Mouse (Mus musculus) lung, postnatal 0 days (tissue): ENCODE data around the gene Grid2.

Experiments
- CTCF ChIP-seq: IDR thresholded peaks from 2 replicates; pipeline ENCODE4 v1.5.1; 2016; ENCODE audit warnings: antibody characterized with exemption, mild to moderate bottlenecking
- EP300 ChIP-seq: IDR thresholded peaks from 2 replicates; pipeline ENCODE4 v1.6.1; 2016; ENCODE audit warnings: antibody characterized with exemption, mild to moderate bottlenecking, control low read depth

DNA sequence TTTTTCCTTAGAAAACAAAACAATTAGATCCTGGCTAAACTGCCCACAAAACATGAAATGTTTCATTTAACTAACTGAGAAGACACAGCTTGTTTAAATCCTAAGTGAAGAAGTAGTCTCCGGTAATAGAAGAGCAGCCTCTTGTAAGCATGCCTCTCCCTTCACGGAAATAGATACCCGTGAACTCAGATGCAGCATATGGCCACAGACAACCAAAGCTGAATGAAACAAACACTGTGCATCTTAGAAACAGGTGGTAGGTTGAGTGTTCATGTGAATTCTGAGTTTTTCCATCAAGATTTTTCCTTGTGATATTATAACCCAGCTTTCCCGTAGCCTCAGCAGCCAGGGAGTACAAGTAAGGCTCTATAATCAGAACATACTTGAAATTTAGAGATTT, 1299.5 kb downstream of the Grid2 start:
- TF ChIP-seq EP300, result no peak
- TF ChIP-seq CTCF, result no peak
